Mouse (Mus musculus) thymus, postnatal 10 days (tissue): ENCODE measurements around the gene Ankrd36.
"Not testable (repeated sequence)": the region's sequence is repeated elsewhere in the genome, so short reads cannot be mapped to it uniquely, and the experiment has no call there.

Source experiments
- DNase-seq, 2 experiments: peaks; one replicate each; pipeline ENCODE4 v3.0.0; 2021; ENCODE audit warnings: low spot score in 2 of 2

Gene Ankrd36

GRCm38 (mm10) chr11:5545457-5545856 is 24.0 kb upstream of the Ankrd36 start:
- no peak for DNase-seq

DNA sequence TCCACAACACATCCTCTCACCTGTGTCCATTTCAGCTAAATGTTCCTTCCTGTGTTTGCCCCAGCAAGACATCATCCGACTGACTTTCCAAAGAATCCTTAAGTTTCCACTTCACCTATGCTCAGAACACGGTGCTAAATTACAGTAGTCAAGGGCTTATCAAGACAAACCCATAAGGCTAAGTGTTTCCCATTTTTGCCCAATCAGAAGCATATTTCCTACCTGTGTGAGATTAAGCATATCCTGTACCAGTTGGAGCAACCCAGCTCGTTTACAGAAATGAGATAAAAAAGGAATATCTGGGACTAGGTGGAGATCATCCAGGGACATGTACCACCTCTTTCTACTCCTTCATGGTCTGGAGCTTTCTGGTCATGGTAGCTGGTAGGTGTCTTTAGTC is 22.8 kb upstream of the Ankrd36 start:
- DNase-seq = no peak

DNA sequence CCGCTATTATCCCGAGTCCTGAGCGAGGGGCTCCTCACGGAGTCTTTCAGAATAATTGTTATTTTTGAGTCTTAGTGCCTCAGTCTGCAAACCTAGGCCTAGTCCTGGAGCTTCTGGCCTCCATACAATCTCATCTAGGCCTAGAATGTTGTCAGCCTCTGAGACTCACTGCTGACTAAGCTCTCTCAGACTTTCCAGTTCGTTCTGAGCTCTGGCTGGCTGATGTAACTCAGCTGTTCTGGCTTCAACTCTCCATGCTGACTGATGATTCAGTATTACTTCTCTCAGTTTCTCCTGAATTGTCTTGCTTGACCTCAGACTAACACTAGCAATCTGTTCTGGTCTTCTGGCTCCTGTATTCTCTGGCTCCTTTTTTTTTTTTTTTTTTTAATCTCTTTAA is 18.1 kb upstream of the Ankrd36 start:
- DNase-seq = no peak

DNA sequence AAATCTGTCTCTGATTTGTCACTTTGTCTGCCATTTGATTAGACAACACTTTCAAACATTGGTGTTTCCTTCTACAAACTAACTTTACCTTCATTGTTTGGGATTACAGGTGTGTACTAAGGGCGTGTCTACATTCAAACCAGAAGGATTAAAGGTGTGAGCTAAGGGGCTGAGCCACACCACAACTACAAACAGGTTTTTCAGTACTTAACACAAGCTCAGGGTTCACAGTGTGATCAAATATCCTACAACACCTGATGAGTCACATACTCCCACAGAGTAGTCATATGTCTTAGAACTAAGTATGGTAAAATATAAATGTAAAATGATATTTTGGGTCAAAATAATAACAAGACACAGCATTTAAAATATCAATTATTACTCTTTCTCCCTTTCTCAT is 17.6 kb upstream of the Ankrd36 start:
- no peak for DNase-seq

DNA sequence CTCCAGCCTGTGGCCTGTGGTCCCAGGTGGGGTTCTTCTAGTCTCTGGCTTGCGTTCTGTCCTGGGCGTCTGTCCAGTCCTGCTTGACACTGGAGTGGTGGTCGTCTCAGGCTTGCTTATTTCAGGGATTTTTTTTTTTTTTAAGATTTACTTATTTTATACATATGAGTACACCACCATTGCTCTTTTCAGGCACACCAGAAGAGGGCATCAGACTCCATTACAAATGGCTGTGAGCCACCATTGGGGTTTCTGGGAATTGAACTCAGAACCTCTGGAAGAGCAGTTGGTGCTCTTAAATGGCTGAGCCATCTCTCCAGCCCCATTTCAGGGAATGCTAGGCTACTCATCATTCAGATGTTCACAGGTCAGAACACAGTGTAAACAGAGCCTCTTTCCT is 9.2 kb upstream of the Ankrd36 start:
- DNase-seq = no peak

- DNase-seq = no peak
Observed at GRCm38 (mm10) chr11:5562625-5563268, 6.7 kb upstream of the Ankrd36 start.

GRCm38 (mm10) chr11:5563898-5564297 is 5.6 kb upstream of the Ankrd36 start:
- no peak for DNase-seq

- no peak for DNase-seq
Observed at GRCm38 (mm10) chr11:5565596-5565995, 3.9 kb upstream of the Ankrd36 start.

GRCm38 (mm10) chr11:5566506-5566905 is 3.0 kb upstream of the Ankrd36 start:
- DNase-seq = no peak

DNA sequence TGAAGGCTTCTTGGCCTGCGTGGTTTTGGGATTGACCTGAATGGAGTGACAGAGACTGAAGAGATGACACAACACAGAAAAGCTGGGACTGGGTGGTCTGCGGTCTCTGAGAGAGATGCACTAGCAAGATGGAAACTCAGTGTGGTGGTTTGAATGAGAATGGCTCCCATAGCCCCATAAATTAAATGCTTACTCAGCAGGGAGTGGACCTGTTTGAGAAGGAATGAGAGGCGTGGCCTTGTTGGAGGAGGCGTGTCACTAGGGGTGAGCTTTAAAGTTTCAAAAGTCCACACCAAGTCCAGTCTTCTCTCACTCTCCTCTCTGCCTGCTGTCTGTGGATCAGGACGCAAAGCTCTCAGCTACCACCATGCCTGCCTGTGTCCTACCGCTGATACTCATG is 1.8 kb upstream of the Ankrd36 start:
- no peak for DNase-seq

- DNase-seq = no peak
Observed at GRCm38 (mm10) chr11:5568082-5568481, 1.4 kb upstream of the Ankrd36 start.

DNA sequence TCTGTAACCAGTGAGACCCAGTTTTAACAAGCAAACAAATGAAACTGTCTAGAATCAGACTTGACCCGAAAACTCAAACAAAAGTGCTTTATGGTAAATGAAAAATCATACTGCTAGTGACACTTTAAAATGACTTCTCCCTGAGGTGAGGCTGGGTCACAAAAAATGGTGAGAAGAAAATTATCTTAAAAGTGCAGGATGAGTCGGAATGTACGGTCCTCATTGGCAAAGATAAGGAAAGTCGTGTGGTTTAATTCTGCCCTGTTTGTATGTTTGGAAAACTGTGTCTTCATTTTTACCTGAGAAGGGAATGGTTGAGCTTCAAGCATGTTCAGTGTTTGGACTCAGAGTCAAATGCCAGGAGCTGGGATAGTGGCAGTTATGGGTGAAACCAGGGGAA is 2.4 kb downstream of the Ankrd36 start:
- no peak for DNase-seq

DNA sequence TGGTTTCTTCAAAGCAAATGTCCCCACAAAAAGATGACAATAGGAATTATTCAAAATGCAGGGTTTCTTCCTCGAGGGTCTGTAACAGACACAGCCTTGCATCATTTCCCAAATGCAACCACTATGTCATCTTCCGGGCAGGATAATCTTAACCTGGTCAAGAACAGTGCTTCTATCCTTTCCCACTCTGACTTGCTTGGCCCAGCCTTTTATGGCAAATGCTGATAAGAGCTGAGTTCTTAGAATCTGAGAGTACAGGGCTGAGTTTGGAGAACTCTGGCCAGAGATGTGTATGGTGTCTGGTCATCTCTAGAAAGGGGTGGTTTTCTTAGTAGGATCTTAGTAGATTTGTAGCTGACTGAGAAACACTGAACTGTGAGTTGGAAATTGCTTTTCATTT is 4.3 kb downstream of the Ankrd36 start:
- DNase-seq = no peak

- DNase-seq = no peak
Observed at GRCm38 (mm10) chr11:5575046-5575445, 5.6 kb downstream of the Ankrd36 start.

DNA sequence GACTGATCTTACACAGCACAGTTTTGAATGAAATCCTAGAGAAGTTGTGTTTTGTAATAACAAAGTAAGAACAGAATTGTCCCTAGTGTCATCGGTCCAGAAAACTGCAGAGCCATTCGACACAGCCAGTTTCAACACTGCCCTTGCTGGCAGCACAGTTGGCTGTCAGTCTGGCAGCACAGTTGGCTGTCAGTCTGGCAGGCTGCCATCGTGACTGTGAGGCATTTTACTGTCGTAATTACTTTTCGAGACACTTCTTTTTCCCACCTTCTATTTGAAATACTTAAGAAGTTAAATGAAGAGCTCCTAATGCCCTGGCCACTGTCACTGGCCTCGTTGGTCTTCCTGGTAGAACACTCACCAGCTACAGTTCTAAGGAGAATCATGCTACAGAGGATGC is 22.9 kb downstream of the Ankrd36 start:
- no peak for DNase-seq

- no peak for DNase-seq
Observed at GRCm38 (mm10) chr11:5595381-5595791, 25.9 kb downstream of the Ankrd36 start.

- no peak for DNase-seq
Observed at GRCm38 (mm10) chr11:5595792-5596191, 26.3 kb downstream of the Ankrd36 start.

GRCm38 (mm10) chr11:5596756-5597155 is 27.3 kb downstream of the Ankrd36 start:
- DNase-seq = no peak

GRCm38 (mm10) chr11:5605421-5605820 is 35.9 kb downstream of the Ankrd36 start:
- DNase-seq = no peak

GRCm38 (mm10) chr11:5611918-5612317 is 42.4 kb downstream of the Ankrd36 start:
- not testable (repeated sequence) for DNase-seq

- DNase-seq = no peak
Observed at GRCm38 (mm10) chr11:5614453-5614852, 45.0 kb downstream of the Ankrd36 start.

DNA sequence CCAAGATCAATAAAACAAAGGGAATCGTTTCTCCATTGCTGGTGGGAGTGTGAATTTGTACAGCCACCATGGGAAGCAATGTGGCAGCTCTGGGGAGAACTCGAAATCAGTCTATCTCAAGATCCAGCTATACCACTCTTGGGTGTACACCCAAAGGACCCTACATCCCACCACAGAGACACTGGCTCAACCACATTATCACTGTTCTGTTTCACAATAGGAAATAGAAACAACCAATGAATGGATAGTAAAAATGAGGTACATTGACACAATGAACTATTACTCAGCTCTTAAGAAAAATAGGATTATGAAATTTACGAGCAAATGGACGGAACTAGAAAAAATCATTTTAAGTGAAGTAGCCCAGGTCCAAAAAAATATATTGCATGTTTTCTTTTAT is 55.6 kb downstream of the Ankrd36 start:
- no peak for DNase-seq

DNA sequence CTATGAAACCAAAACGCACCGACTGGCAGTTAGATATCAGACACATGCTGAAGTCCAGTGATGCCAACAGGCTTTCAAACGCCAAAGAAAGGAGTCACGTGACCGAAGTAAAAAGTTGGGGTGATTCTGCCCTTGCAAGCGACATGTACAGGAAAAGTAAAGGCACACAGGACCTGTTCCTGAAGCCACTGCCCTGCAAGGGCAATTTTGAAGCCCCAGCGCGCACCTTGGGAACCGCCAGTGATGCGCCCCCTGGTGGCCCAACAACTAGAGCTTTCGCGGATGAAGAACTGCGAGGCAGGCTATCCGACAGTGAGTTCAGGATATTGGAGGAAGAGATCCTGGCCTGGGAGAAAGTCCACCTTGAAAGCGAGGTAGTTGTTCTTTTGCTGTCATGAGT is 59.5 kb downstream of the Ankrd36 start:
- peak; percentile 51 to 87 for DNase-seq

- no peak for DNase-seq
Observed at GRCm38 (mm10) chr11:5643085-5643484, 73.6 kb downstream of the Ankrd36 start.
